Mouse (Mus musculus) mouse trophoblast stem cell (cell line): Measurements from ENCODE around the gene Diablo.
"Not testable (repeated sequence)": the region's sequence is repeated elsewhere in the genome, so short reads cannot be mapped to it uniquely, and the experiment has no call there.

Experiments
- in situ Hi-C, 2 experiments: fragments of 300-500 bp; cut with MseI, MboI; formaldehyde crosslinking; loops; 2 replicates in 1 of 2; 3 replicates in 1 of 2; pipeline ENCODE4 v1.15.1; 2025

Gene Diablo

DNA sequence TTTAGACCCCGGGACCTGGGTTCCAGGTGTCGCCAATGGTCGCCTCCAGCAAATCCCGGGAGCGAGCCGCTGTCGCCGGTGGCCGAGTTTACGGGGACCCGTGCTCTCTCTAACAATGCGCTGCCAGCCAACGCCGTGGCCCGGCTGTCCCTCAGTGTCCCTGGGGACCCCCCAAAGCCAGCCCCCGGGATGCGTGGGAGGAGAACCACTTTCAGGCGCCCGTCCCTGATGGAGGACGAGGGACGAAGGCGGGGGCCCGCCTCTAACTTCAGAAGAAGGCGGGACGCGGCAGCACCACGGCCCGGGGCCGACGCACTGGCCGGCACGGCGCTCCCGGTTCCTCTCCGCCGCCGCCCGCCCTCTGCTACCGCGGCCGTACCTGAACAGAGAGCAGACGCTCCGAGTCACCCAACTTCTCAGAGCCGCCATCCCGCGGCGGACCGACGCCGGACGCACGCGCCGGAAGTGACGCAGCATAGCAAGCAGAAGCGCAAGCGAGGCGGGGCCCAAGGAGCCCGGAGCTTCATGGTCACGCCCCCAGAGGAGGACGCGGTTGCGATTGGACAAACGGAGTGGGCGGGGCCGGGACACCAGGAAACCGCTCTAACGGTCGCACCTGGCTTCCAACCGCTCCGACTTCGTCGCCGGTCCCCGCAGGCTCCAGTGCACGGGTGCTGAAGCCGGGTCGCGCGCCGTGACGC, at the start of gene Diablo:
TSS of gene Diablo (minus strand) at position 485 of the 701 bp plus-strand sequence.
- in situ Hi-C loops: no loop called here

DNA sequence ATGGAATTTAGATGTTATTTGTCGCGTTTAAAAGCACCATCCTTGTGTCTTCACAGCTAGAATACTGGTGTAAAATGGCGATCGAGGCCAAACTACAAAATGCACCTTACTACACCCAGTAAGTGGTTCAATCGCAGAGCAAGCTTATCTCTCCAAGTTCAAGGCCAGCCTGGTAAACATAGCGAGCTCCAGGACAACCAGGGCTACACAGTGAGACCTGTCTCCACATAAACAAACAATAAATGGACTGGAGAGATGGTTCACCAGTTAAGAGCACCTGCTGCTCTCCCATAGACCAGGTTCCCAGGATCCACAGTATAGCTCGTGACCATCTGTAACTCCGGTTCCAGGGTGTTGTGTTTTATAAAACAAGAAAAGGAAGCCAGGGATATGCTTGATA, 49.4 kb upstream of the Diablo start:
- in situ Hi-C loops: no loop called here

DNA sequence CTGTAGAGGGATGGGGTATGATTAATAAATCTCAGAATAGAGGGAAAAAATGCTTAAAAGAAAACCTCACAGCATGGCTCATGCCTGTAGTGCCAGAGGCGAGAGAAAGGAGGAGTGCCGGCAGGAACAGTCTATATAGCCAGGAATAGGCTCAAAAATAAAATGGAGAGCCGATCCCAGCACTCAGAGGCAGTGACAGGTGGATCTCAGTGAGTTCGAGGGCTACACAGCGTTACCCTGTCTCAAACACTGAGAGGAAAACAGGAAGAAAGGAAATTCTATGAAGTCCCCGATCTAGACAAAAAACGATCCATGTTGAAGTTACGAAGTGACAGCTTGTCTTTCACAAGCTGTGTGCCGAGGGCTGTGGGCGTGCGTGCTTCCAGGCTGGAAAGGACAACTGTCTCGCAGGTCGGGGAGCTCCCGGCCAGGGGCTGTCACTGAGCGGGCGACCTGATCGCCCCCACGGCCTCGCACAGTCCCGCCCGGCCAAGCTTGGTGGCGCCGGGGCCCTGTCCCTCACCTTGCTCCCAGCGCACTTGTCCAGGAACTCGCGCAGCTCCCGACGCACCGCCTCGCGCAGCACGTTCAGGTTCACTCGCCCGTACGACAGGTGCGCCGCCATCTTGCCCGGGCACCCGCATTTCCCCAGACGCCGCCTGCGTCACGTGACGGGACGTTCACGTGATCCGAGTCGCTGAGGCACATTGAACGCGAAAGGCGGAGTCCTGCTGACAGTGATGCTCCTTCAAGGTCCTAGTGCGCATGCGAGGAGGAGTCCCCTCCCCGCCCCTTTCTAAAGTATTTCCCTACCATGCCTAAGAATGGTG, 48.6 kb upstream of the Diablo start, which contains the start of gene Vps33a:
TSS of gene Vps33a (minus strand) at position 682 of the 830 bp plus-strand sequence.
- in situ Hi-C loops: no loop called here

DNA sequence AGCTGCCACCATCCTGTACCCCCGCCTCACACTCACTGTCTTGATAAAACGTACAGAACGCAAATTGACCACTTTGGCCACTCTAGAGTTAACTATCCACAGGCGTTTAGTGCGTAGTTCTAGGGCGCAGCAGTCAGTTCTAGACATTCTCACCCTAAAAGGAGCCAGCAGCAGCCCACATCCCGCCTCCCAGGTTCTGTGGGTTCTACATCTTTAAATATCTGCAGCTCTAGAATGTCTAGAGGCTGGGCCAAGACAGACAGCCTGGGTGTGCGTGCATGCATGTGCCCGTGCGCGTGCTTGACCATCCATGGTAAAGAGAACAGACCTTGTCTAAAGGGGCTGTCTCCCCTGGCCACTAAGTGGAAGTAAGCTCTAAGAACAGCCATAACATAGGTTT, 37.2 kb upstream of the Diablo start:
- in situ Hi-C loops: no loop called here

DNA sequence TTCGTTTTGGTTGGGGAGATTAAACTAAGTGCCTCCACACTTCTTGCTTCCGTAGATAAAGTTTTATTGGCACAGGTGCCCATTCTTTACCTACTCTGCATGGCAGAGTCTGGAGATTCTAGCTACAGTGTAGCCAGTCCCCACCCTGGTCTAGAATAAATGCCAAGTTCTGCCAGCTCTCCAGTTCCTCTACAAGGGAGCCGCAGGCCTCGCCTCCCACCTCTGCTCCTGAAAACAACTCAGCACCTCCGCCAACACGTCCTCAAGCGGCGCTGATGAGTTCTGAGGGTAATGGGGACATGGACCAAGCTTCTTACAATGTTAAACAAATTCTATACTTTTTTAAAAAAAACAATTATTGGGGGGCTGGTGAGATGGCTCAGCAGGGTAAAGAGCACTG, 35.6 kb upstream of the Diablo start:
- in situ Hi-C loops: no loop called here

DNA sequence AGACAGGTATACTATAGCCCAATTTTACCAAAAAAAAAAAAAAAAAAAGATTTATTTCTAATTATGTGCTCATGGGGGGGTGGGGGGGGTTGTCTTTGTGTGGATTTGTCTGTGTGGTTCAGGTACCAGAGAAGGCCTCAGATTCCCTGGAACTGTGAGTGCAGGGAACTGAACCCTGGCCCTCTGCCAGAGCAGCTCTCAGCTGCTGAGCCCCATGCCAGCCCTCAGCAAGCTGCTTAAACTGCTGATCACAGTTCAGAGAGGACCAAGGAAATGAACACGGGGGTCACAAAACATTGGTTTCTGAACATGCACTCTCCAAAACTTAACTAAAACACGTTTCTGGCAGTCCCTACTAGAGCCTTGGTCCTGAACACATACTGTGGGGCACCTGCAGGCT, 32.5 kb upstream of the Diablo start:
- in situ Hi-C loops: no loop called here

DNA sequence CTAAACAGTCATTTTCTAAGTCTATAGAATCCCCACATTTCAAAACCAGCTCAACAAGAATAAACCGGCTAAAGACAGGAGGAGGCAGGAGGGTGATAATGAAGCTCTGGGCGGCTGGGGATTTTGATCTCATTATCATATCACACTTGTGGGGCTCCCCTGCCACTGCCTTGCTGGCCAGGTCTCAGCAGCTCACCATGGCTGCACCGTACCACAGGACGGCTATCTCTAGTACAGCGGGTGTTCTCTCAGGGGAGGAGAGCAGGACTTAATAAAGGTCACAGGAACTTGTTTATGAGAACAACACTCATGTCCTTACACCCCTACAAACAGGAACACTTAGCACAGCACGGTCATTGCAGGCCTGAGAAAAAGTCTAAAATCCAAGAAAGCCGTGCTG, 31.7 kb upstream of the Diablo start:
- in situ Hi-C loops: no loop called here

DNA sequence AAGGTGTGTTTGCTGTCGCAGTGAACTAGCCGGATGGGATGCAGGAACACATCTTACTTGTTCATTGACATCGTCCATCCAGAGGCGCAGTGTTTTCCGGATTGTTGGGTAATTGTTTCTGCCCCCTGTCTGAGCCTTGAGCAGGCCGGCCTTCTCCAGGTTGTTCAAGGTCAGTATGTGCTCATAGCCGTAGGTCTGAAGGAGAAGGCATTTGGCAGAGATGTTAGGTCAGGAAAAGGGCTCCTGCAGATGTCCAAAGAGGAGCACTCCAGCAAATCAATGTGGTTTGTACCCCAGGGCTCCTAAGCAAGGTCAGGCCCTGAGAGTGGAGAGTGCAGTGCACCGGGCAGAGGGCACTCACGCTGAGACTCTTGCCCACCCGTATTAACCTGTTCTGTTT, 9.8 kb upstream of the Diablo start:
- in situ Hi-C loops: no loop called here

DNA sequence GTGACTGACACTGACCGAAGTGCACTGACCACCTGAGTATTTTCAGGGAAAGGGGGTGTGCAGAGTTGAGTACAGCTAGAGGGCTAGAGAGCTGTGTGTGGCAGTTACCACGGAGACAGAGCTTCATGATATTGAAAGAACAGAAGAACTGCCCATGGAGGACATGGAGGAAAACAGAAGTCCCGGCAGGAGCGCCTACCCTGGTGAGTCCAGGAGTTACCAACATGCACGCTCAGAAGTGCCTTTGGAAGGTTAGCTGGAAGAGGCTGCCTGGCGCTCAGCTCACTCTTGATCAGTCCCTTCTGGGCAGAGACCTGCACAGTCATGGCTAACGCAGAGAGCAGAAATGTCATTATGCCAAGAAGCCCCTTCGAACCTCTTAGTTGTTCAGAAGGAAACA, 6.1 kb upstream of the Diablo start:
- in situ Hi-C loops: no loop called here

DNA sequence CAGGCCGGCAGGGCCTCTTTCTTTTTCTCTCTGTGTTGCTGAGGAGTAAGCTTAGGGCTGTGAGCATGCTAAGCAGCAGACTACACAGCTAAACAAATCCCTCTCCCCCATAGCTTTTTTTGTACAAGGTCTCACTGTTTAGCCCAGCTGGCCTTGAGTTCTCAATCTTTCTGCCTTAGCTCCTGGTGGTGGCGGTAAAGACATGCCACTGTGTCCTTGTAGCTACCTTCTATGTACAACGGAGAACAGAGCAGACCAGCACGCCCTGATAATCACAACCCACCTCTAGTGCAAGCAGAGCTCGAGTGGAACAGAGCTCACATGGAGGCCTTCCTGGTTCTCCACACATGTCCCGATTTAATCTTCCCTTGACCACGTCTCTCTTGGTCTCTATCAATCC, 4.7 kb upstream of the Diablo start:
- in situ Hi-C loops: no loop called here

DNA sequence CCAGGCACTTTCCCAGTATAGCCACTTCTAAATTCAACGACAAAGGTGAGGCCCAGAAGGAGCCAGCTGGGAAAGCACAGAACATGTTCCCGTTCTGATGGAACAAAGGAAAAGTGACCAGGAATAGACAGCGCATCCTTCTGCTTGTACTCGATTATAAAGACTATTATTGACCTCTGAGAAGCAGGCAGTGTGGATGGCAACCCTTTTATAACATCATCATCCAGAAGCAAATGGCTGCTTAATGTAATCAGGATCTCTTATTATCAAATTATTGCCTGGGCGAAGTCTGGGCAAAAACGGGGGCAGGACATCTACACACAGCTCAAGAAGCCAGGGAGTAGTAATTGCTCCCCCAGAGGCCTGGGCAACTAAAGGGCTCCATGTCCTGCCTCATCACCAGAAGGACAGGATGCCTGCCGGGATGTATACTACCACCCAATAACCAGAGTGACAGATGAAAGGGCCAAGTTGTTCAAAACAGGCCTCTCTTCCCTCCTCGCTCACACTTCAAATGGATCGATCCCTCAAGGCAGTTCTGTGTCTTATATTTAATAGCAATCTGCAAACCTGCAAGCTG, 2.0 kb upstream of the Diablo start:
- in situ Hi-C loops: no loop called here

DNA sequence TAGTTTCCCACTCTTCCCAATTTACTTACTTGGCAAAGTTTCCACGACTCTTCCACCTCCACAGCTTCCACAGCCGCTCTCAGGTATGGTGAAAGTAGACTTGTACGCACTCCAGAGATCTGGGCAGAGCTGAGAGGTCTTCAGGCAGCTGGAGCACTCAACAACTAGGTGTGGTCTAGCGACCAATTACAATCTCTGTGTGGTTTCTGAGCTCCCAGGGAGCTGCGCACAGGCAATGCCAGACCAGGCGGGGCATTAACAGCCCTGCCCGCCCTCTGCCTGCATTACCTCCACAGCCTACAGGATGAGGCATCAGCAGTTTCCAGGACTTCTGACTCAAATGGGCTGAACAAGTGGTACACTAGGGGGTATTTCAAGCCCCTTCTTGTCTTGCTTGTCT, 1.3 kb upstream of the Diablo start, which contains the start of gene Gm49027:
TSS of gene Gm49027 (minus strand) at position 208 of the 400 bp plus-strand sequence.
- in situ Hi-C loops: no loop called here

DNA sequence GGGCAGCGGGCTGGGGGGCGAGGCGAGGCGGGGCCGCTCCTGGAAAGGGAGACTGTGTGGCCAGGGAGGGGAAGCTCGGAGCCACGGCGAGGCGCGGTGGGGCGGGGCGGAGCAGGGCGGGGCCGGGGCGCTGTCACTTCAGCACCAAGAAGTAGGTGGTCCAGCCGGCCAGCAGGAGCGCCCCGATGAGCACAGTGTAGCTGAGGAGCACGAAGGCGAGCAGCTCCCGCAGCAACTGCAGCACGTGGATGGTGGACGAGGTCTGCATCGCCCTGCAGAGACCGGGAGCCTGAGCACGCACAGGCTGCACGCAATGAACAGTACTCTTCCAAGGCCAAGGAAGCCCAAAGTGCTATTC, 396 bp upstream of the Diablo start:
- in situ Hi-C loops: no loop called here

DNA sequence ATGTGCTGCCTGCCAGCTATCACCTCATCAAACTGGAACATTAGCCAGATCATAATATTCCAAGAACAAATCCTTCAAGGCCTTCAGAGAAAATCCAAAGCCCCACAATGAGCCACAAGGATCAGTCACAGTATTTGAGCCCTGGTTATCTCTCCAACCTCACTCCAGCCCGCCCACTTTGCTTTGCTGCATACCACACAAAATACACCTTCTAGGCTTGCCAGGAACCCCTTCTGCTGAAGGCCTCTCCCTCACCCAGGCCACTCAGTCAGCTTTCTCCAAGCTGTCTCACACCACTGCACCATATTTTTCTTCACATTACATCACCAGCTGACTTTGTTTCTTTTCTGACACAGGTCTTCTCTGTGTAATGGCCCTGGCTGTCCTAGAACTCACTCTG, 1.8 kb downstream of the Diablo start:
- in situ Hi-C loops: no loop called here

DNA sequence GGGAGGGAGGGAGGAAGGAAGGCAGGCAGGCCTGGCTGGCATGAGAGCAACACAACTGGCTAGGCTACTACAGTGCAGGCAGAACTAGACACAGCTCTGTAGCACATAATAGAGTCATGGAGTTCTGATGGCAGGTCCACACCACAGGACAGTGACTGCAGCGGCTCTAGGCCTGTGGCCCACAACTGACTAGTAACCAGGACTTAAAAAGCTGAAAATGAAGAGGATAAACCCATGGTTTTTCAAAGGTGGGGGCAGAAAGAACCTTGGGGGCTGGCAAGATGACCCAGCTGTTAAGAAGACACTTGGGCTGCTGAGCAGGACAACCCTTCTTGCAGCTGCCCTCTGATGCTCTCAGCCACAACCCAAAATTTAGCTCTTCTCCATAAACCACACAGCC, 2.4 kb downstream of the Diablo start:
- in situ Hi-C loops: no loop called here

DNA sequence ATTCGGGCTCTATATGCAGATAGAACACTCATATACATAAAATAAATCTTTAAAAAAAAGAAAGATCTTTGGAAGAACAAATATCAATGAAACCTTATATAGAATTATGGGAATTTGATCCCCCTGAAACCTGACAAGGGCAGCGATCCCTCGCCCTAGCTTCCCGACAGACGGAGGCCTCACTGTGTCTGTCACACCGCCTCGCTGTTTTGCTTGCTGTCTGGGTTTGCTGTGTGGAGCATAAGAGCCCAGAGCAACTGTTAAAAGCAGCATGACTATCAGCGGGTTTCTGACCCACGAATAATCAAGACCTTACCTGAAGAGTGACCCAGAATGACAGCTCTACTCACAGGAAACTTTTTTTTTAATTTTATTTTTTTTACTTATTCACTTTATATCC, 3.3 kb downstream of the Diablo start:
- in situ Hi-C loops: no loop called here

DNA sequence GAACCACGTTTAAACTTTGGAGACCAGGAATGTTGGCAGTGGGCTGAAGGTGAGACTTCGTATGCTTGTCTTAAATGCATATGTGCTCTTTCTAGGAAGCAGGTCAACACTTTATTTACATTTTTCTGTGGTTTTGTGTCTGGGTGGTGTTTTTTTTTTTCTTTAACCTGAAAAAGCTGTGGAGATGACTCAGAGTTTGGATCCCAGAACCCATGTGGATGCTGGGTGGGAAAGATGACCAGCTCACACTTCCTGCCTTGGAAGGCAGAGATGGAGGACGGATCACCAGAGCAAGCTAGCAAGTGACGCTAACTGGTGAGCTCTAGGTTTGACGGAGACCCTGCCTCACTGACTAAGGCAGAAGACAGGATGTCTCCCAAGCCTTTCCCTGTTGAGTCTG, 9.1 kb downstream of the Diablo start:
- in situ Hi-C loops: no loop called here

DNA sequence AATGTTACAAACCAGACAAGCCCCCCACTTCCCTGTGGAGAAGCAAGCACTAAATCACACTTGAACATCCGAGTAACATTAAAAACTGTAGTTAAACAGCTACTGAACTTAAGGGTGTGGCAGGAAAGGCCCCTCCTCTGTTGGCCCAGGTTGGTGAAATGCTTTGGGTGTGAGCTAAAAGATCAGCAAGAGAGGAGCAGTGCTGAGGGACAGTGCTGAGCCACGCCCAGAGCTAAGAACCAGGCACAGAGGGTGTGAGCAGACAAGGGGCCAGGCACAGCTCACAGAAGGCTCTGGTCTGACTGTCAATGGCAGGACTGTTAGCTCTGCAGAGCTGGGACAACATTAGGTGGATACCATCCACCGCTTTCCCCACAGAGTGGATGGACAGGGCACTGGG, 11.9 kb downstream of the Diablo start:
- in situ Hi-C loops: no loop called here

DNA sequence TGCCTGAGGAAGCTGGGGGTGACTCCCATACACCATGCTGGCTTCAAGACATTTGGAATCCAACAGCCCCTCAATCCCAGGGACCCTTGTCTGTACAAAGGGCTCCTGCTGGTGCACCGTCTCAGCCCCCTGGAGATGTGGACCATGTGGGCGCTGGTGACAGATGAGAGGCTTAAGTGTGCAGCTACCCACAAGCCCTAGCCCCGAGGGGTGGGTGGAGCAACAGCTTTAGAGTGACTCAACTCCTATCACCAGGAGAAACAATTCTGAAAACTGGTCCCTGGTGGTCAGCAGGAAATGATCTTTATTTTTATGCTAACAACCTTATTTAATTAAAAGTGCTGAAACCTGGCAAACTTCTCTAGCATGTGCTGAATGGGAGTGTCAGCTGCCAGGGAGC, 12.6 kb downstream of the Diablo start:
- in situ Hi-C loops: not testable (repeated sequence)

DNA sequence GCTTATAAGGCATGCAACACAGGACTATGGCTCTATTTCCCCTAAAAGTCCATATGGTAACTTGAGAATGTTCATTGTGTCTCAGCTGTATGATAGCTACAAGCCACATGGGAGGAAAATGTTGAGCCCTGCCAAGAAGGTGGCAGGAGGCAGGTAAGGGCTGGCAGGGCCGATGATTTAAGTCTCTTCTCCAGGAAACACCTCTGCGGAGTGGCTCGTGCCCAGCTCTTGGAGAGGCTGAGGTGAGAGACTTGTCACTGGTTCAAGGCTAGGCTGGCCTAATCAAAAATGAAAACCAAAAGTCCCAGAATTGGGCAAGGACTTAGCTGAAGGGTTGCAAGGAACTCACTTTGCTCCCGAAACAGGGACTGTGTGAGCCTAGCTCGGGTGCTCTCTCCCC, 13.8 kb downstream of the Diablo start, which contains the start of gene B3gnt4:
TSS of gene B3gnt4 (plus strand) at position 301 of the 400 bp plus-strand sequence.
- in situ Hi-C loops: no loop called here

DNA sequence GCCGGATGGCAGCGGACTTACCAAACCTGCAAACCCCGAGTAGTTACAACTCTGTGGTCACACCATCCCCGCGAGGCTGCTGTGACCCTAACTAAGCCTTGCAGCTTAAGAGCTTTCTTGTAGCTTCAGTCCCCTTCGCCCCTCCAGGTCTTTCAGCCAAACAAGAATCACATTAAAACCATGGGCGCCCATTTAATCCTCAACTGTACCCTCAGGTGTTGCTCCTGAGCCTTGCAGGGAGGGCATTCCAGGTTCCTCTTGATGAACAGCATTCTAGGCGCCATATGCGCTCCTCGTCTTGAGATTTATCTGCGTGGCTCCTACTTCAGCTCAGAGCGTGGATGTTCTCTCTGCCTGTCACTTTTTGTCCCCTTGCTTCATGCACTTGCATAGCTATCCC, 15.1 kb downstream of the Diablo start:
- in situ Hi-C loops: no loop called here

DNA sequence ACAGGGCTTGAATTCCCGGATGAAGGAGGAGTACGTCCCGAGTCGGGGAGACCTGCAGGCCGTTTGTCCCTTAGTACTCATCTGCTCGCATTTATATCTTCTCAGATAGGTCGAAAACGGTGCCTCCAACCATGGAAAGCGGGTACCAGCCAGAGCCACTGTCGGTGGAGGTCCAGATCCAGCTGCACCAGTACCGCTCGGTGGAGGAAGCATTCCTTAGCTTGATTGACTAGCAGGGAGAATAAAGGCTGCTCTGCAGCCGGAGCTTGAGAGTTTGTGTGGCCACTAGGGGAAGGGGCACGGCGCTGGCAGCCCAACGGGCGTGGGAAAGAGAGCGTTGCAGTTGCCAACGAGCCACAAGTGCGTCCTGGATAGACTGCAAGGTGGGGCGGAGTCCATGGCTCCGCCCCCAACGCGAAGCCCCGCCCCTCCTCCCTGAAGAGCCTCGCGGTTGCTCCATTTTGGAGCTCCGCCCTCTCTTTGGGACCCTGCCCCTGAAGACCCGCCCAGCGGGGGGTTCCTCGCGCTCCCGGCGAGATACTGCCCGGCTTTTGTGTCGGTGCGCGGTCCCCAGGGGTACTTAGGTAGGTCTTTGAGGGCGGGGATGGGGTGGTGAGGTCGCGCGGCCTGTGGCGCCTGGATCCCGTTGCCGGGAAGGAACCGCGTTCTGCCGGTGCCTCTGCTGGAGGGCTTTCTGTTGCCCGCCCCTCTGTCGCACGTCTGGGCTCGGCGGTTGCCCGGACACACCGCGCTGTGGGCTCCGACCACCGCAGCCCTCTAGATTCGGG, 15.8 kb downstream of the Diablo start:
- in situ Hi-C loops: no loop called here
